Comparison of ENCODE assay signal across 8 mouse cellular contexts in the genomic region with DNA sequence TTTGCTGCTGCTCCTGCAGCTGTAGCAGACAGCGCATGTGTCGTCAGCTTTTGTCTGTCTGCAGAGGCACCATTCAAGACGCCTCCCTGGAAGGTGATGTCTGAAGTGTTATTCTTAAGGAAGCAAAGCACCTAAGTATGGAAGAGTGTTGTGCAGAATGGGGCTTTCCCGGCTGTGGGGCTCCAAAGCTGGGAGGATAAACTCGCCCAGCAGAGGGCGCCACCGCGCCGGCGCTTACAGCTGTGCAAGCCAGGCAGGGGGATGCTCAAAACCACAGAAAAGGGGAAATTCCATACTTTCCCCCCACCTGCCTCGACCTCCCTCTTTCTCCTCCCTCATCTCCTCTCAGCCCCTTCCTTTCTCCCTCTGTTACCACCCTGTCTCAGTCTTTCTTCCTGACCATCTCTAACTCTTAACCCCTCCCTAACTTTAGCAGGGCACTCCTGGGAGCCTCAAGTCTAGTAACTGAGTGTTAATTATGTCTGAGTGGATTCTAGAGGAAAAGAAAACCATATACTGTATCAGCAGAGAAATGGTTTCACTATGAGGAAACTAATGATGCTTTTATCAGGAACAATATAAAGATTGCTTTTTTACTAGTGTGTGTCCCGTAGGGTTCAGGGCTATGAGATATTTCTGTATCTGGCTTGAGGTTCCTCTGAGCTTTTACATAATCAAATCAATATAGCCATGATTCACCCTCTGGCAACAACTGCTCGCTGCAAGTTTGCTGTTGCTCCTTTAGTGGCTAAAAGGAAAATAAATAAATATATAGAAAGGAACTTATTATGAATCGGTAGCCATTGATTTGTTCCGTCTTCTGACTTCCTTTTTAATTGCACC.
DNase-seq lines count a peak whose midpoint lies in the region; ATAC-seq lines count a peak whose summit lies in the region.

No protein-coding gene starts in this region.

- H3K36me3 ChIP-seq in heart, embryonic 12.5 days: no peaks in the 10 kb centered on the region
- no peaks in the 10 kb centered on the region for H3K36me3 ChIP-seq in midbrain, embryonic 14.5 days (ENCODE audit: control insufficient read depth, insufficient read depth, low read length)

- peak; percentile 93 for DNase-seq in heart, adult 11 months
- peak; percentile 67 for DNase-seq in embryo, embryonic 10 days (ENCODE audit: low spot score)
- DNase-seq in gastrocnemius, postnatal 14 days: peak; percentile 85
- peak; percentile 78 for DNase-seq in kidney, adult 18-20 months
- DNase-seq in left cerebral cortex, postnatal 4 days: peak; percentile 85
- peak; percentile 90 for DNase-seq in midbrain, embryonic 14.5 days
- DNase-seq in spleen, postnatal 4 days (ENCODE audit: low spot score in 2 of 2): peak; percentile 26 to 76

- no peak overlapping the region for H3K4me2 ChIP-seq in heart, embryonic 12.5 days
- no peak overlapping the region for H3K4me2 ChIP-seq in midbrain, embryonic 14.5 days (ENCODE audit: low read length)

- H3K27ac ChIP-seq in heart, embryonic 12.5 days (ENCODE audit: poor library complexity, severe bottlenecking): no peak overlapping the region
- no peak overlapping the region for H3K27ac ChIP-seq in midbrain, embryonic 14.5 days (replicated peaks; ENCODE audit: low read depth, low read length)

- intact Hi-C loops in gastrocnemius, postnatal 14 days (cut with DNase I; ENCODE audit: low total_unique reads): loop anchor here (10.0 kb wide), 1 partner anchor 270 kb away; no protein-coding TSS in a partner anchor
- intact Hi-C loops in left cerebral cortex, postnatal 4 days (cut with DNase I): no loop called here

- H3K4me1 ChIP-seq in heart, embryonic 12.5 days (replicated peaks): peaks cover 6% of the 10 kb centered on the region; the same call in 1 of the 2 replicates
- no peaks in the 10 kb centered on the region for H3K4me1 ChIP-seq in midbrain, embryonic 14.5 days (ENCODE audit: control insufficient read depth, insufficient read depth, low read length)

- ATAC-seq in heart, embryonic 12.5 days (ENCODE audit: insufficient number of reproducible peaks, low FRiP score): no peak
- peak; percentile 47; the same call in 1 of the 2 replicates for ATAC-seq in midbrain, embryonic 14.5 days (ENCODE audit: low FRiP score, low TSS enrichment)

- no peaks in the 10 kb centered on the region for H3K9me3 ChIP-seq in heart, embryonic 12.5 days (replicated peaks)
- H3K9me3 ChIP-seq in midbrain, embryonic 14.5 days (ENCODE audit: control insufficient read depth, low read length): no peaks in the 10 kb centered on the region

- H3K27me3 ChIP-seq in heart, embryonic 12.5 days (replicated peaks): peaks cover 14% of the 10 kb centered on the region
- no peaks in the 10 kb centered on the region for H3K27me3 ChIP-seq in midbrain, embryonic 14.5 days (ENCODE audit: control insufficient read depth, insufficient read depth, low read length)

- H3K9ac ChIP-seq in heart, embryonic 12.5 days: no peak overlapping the region
- H3K9ac ChIP-seq in midbrain, embryonic 14.5 days (replicated peaks; ENCODE audit: low read length): no peak overlapping the region

- WGBS in heart, embryonic 12.5 days: 25% methylated on average over 15 of the region's 15 CpGs
- whole genome bisulfite sequencing in midbrain, embryonic 14.5 days: 23% methylated on average over 15 of the region's 15 CpGs

- H3K4me3 ChIP-seq in heart, embryonic 12.5 days: no peak overlapping the region
- H3K4me3 ChIP-seq in midbrain, embryonic 14.5 days (replicated peaks; ENCODE audit: low read depth, low read length): no peak overlapping the region
